Mouse (Mus musculus): ENCODE results near the gene Vpreb2.

GRCm38 (mm10) chr16:17943466-17943865, 36.8 kb upstream of the Vpreb2 start:
- TF ChIP-seq CTCF (IDR thresholded peaks at IDR 0.05; ENCODE audit: low read depth) (no peak), EP300 (IDR thresholded peaks at IDR 0.05; ENCODE audit: low read depth) (no peak)
